Mouse (Mus musculus) hindbrain, embryonic 10.5 days (tissue): ENCODE measurements around the gene Pbx4. TPM values are rescaled to one million over a fixed set of nuclear protein-coding genes. Genes with fewer than 3 reads are reported as not detected.

ENCODE experiments used
- DNase-seq: peaks from one replicate; pipeline ENCODE4 v3.0.0-alpha.2; 2017; ENCODE audit warnings: low spot score
- H3K27ac ChIP-seq: fragments of 300-500 bp; sonication (generic); 2 replicates; pipeline ENCODE4 v1.5.1; 2016; ENCODE audit warnings: mild to moderate bottlenecking, moderate library complexity
- H3K27me3 ChIP-seq: fragments of 300-500 bp; sonication (generic); 2 replicates; pipeline ENCODE4 v1.6.1; 2016; ENCODE audit warnings: mild to moderate bottlenecking; ENCODE audit not compliant: poor library complexity, insufficient read depth, severe bottlenecking
- H3K36me3 ChIP-seq: fragments of 300-500 bp; sonication (generic); 2 replicates; pipeline ENCODE4 v1.6.1; 2016; ENCODE audit warnings: mild to moderate bottlenecking, moderate library complexity
- H3K4me1 ChIP-seq: fragments of 300-500 bp; sonication (generic); replicated peaks from 2 replicates; pipeline ENCODE4 v1.6.1; 2016; ENCODE audit warnings: mild to moderate bottlenecking
- H3K4me3 ChIP-seq: fragments of 300-500 bp; sonication (generic); 2 replicates; pipeline ENCODE4 v1.5.1; 2016; ENCODE audit warnings: mild to moderate bottlenecking, moderate library complexity
- H3K9me3 ChIP-seq: fragments of 300-500 bp; sonication (generic); 2 replicates; pipeline ENCODE4 v1.6.1; 2016; ENCODE audit warnings: mild to moderate bottlenecking, moderate library complexity
- WGBS: fragments of 180-500 bp; shearing (Covaris S2); methylation state at CpG from one replicate; pipeline ENCODE4 v1.1.7; 2016; 5-methylcytosine and 5-hydroxymethylcytosine counted together
- polyA plus RNA-seq: library from polyadenylated mRNA; unstranded; fragments of >200 nt; fragmentation: Nextera tagmentation; extraction: Ambion mirVana; gene quantifications from 2 replicates; pipeline ENCODE4 v1.2.1, GENCODE M21; 2016

Gene Pbx4
- polyA plus RNA-seq, 1 experiment from 2014 or later: 49.9 TPM

DNA sequence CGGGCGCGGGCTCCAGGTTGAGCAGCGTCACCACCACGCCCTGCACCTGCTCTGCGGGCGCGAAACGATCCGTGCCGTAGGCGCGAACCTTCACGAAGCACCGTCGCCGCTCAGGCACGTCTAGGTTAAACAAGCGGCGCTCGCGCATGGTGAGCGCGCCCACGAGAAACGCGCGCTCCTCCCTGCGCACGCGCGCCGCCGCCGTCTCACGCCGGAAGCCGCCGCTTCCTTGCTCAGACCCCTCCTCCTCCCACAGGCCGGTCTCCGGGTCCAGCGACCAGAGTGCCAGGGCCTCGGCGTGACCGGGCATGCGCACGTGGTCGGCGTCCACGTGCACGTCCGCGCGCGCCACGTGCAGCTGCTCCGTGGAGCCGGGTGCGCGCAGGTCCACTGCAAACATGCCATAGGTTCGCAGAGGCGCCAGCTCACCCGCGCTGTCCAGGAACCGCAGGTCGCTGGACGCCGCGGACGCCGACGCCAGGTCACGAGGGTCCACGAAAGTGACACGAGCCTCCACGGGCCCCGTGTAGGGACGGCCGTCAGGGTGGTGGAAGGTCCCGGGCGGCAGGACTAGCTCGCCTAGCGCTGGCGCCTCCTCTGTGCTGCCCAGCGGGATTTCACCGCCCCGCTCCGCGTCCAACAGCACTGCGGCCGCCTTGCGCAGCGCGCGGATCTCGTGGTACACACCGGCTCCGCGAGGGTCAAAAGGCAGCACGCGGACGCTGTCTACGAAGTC, 49.9 kb downstream of the Pbx4 start:
- Histone ChIP-seq H3K4me3 (peak overlapping the region; percentile 47), H3K4me1 (peaks cover 35% of the 10 kb centered on the region), H3K27ac (peak overlapping the region; percentile 56; the same call in 1 of the 2 replicates), H3K9me3 (no peaks in the 10 kb centered on the region), H3K36me3 (no peaks in the 10 kb centered on the region), H3K27me3 (peaks cover 100% of the 10 kb centered on the region)
- WGBS: 6% methylated on average over 103 of the region's 103 CpGs
- peak; percentile 57 for DNase-seq

DNA sequence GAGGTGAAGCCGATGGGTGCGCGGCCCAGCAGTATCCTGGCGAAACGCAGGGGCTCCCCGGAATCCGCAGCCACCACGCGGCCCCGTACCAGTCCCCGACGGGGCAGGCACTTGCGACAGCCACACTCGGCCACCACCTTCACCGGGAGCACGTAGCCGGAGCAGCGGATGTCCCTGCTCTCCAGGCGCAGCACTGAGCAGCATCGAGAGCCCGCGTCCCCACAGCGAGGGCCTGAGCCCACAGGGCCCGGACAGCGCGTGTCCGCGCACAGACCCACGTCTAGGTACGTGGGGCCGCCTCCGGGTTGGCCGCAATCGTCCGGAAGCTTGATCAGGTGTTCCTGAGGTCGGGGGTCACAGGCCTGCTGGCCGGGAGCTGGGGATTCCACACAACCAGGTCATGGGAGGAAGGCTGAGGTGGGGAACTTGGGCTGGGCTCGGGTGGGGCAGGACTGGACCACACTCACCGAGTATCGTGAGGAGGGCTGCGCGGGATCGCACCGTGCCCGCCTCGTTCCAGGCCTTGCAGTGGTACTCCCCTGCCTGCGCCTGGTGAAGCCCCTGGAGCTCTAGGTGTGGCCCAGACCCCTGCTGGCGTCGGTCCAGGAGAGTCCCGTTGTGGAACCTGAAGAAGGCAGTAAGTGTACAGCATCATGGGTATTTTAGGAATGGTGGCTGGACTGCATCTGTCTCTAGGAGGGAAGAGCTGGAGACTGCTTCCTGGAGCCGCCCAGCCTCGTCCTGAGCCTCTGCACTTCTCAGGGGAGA, 50.7 kb downstream of the Pbx4 start:
- H3K4me3 ChIP-seq: peak overlapping the region; percentile 47
- DNase-seq: no peak
- H3K36me3 ChIP-seq: no peaks in the 10 kb centered on the region
- H3K27me3 ChIP-seq: peaks cover 100% of the 10 kb centered on the region
- 12% methylated on average over 52 of the region's 52 CpGs for WGBS
- peaks cover 43% of the 10 kb centered on the region for H3K4me1 ChIP-seq
- no peaks in the 10 kb centered on the region for H3K9me3 ChIP-seq
- no peak overlapping the region for H3K27ac ChIP-seq

DNA sequence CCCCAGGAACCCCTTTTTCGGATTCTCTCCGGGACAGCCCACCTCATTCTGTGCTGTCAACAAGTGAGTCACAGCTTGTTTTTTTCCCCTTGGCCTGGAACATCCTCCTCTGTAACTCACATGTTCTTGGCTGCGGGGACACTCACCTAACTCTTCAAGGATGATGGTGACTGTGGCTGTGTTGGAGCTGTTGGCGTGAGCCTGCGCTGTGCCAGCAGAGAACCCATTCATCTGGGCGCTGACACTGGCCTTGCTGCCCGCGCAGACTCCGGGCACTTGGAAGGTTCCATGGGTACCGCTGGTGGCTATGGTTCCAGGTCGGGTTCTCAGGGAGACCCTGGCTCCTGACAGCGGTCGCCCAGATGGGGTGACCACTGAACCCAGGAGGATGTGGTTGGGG, 51.9 kb downstream of the Pbx4 start:
- WGBS: 56% methylated on average over 13 of the region's 13 CpGs
- peaks cover 54% of the 10 kb centered on the region for H3K4me1 ChIP-seq
- no peak overlapping the region for H3K27ac ChIP-seq
- DNase-seq: no peak
- H3K27me3 ChIP-seq: peaks cover 100% of the 10 kb centered on the region
- no peaks in the 10 kb centered on the region for H3K9me3 ChIP-seq
- H3K4me3 ChIP-seq: no peak overlapping the region
- no peaks in the 10 kb centered on the region for H3K36me3 ChIP-seq

DNA sequence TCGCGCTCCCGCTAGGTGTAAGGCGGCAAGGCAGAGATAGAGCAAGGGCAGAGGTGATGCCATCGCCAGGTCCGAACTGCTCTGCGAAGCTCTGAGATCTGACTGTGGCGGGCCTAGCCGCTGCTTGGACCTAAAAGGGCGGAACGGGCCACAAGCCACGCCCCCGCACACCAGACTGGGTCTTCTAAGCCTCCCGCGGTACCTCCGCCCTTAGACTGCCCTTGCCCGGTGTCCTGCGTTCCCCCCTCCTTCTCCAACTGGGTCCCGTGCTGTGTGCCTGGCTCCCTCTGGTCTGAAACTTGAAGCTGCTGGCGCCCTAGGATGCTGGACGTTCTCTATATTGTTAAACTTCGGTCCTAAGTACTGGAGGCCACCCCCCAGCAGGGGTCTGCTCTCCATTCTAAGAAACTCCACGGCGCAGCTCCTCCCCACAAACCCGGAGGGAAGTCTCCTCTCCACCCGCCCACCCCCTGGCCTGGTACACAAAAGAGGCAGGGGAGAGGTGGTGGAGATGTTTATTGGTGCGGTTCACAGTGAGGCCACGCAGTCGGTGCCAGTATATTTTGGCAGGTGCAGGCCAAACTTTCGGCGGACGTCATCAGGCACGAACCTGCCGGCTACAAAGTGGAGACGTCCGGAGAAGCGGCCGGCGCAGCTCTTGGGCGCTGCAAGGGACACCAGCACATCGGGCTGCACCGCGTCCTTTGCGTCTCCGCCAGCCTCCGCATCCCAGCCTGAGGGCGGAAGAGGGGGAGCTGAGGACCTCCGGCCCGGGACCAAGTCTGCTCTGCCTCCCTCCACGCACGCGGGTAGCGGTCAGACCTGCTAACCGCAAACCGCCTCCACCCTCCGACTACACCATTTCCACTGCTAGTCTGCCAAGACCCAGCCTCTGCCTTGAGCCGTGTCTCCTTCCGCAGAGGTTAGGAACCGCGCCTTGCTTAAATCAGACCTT, 55.3 kb downstream of the Pbx4 start, which contains the start of gene Cilp2:
Cilp2 (minus strand) TSS at position 399 of the 955 bp plus-strand sequence.
- peak within 1 kb of the TSS; percentile 41 for H3K4me3 ChIP-seq
- peaks cover 62% of the 10 kb centered on the region for H3K4me1 ChIP-seq
- H3K27me3 ChIP-seq: peaks cover 99% of the 10 kb centered on the region
- DNase-seq: peak; percentile 56
- under 1% methylated on average over 60 of the region's 60 CpGs for WGBS
- peaks cover 7% of the 10 kb centered on the region; the same call in 1 of the 2 replicates for H3K36me3 ChIP-seq
- no peak within 1 kb of the TSS for H3K27ac ChIP-seq
- no peaks in the 10 kb centered on the region for H3K9me3 ChIP-seq

DNA sequence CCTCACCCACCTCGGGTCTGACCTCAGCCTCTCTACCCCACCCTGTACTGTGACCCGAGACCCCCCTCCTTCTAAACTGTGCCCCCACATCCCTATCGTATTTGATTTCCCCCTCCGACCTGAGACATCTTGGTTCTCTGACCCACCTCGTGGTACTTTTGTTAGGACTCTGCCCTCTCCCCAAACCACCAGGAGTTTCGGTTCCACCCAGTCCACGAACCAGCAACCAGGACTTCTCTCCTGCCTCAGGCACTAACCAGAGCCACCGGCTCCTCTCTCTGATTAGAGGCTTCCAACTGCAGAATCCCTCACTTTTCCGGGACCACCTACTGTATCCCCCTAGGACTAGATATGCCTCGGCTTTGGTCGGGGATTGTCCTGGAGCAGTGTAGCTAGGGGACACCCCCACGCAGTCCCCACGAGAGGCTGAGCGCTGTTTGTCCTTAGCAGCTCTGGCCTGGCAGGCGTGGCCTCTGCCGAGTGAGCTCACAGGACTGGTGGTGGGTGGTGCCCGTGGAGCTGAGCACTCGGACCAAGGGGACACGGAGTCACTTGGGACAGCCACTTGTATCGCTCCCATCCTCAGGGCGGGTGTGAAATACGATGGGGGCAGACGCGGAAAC, 56.1 kb downstream of the Pbx4 start:
- Histone ChIP-seq H3K27ac (no peak overlapping the region), H3K9me3 (no peaks in the 10 kb centered on the region), H3K4me1 (peaks cover 62% of the 10 kb centered on the region), H3K4me3 (peak overlapping the region; percentile 41), H3K36me3 (peaks cover 15% of the 10 kb centered on the region), H3K27me3 (peaks cover 91% of the 10 kb centered on the region)
- peak; percentile 37 for DNase-seq
- 6% methylated on average over 24 of the region's 24 CpGs for WGBS

DNA sequence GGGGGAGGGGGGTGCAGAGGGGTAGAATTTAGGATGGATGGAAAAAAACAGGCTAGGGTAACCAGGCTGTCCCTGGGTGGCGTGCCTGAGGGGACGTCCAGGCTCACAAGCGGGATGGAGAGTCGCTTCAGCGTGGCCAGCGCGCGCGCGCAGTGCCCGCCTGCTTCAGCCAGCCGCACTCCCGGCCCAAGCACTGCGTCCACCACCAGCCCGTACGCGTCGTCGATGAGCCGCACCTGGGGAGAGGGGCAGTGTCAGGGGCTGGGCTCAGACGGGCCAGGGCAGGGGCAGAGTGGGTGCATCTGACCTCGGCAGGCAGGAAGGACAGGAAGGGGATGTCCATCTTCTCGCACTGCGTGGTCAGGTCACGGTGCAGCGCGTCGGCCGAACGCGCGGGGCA, 56.6 kb downstream of the Pbx4 start:
- 5% methylated on average over 32 of the region's 32 CpGs for WGBS

DNA sequence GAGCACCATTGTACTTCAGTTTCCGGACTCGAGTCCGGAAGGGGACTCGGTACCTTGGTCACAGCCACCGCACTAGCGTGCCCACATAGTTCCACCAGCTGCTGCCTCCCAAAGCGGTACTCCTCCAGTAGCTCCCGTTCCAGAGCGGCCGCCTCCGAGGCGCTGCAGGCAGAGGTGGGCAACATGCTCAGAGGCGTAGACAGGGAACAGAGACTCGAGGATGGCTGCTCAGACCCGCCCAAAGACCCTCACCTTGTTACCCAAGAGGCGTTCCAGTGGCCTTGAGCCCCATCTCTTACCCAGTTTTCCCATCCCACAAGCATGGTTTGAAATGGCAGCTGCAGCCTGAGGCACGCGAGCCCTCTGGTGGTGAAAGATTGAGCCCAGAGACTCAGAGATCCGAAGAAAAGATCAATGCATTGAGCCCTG, 58.5 kb downstream of the Pbx4 start:
- Histone ChIP-seq H3K4me3 (peak overlapping the region; percentile 16; the same call in 1 of the 2 replicates), H3K4me1 (peaks cover 86% of the 10 kb centered on the region), H3K27ac (0 out of 2 replicates have a peak overlapping the region, but pooled peaks have one; percentile 18), H3K36me3 (peaks cover 38% of the 10 kb centered on the region), H3K9me3 (no peaks in the 10 kb centered on the region), H3K27me3 (peaks cover 66% of the 10 kb centered on the region)
- 31% methylated on average over 19 of the region's 19 CpGs for WGBS
- DNase-seq: peak; percentile 70

More for the DNA sequence above, 56.6 kb downstream of the Pbx4 start:
- Histone ChIP-seq H3K4me3 (peak overlapping the region; percentile 38), H3K9me3 (no peaks in the 10 kb centered on the region), H3K36me3 (peaks cover 20% of the 10 kb centered on the region), H3K27ac (no peak overlapping the region), H3K4me1 (peaks cover 67% of the 10 kb centered on the region), H3K27me3 (peaks cover 85% of the 10 kb centered on the region)
- peak; percentile 34 for DNase-seq

DNA sequence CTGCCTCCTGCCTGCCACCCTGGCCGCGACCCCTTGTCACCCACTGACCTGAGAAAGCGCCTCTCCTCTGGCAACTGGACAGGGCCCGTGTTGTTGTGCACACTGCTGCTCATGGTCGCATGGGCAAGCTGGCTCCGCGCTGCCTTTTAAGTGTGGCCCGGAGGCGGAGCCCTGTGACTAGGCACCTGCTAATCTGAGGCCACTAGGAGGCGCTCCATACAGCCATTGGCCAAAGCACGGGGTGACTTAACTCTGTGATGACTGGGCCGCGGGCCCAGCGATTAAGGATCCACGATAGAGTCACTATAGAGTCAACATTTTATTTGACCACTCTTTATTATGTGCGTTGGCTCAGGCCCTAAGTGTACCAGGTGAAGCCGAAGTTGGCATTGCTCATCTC, 61.6 kb downstream of the Pbx4 start:
- WGBS: 40% methylated on average over 17 of the region's 17 CpGs

DNA sequence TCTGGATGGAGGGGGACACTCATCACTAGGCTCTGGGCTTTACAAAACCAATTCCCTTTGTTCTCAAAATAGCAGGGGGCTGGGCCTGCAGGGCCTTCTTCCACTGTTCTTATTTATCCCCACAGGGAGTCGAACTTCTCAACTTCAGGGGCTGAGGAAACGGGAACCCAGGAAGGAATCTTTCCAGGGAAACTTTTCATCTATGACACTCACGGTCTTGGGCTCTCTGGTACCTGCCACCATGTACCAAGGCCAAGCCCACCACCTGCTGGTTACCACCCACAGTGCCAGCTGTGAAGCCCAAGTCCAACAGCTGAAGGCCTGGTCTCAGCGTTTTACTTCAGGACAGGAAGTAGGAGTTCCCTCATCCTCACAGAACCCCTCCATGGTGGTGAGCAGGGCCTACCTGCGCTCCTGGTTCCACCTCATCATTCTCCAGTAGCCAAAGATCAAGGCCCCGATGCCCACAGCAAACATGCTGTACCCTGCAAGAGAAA, 62.6 kb downstream of the Pbx4 start:
- H3K36me3 ChIP-seq: peaks cover 77% of the 10 kb centered on the region
- 50% methylated on average over 6 of the region's 6 CpGs for WGBS
- no peak for DNase-seq

More for the DNA sequence above, 61.6 kb downstream of the Pbx4 start:
- H3K4me3 ChIP-seq: no peak overlapping the region
- peaks cover 67% of the 10 kb centered on the region for H3K36me3 ChIP-seq
- peak; percentile 75 for DNase-seq
- H3K27me3 ChIP-seq: peaks cover 36% of the 10 kb centered on the region
- peaks cover 84% of the 10 kb centered on the region for H3K4me1 ChIP-seq
- H3K9me3 ChIP-seq: no peaks in the 10 kb centered on the region
- no peak overlapping the region for H3K27ac ChIP-seq

DNA sequence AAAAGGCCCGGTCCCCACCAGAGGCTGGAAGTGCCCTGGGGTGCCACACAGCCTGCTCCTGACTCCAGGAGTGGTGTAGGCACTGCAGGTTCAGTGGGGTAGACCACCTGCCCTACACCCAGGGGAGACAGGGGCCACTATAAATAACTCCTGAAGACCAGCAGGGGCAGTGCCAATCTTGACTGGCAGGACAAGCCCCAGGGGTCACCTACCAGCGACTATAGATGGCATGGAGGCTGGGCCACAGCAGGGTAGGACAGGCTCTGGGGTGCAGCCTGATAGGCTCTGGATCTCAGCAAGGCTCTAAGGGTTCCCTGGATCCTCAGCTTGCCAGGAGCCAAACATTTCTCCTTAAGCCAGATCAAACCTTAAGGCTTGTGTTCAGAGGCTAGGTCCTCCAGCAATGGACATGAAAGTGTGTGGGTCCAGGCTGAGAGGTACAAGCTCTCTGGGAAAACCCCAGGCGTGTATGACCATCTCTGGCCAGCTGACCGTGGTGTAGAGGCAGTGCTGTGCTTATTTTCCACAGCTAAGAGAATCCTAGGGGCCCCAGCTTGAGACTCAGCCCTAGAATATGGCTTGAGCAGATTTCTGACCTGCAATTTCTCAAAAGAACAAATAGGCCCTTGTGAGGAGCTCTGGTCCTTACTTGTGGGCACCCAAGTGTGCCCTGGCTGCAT, 63.6 kb downstream of the Pbx4 start:
- Histone ChIP-seq H3K36me3 (peaks cover 76% of the 10 kb centered on the region), H3K4me1 (peaks cover 91% of the 10 kb centered on the region), H3K27ac (no peak overlapping the region), H3K9me3 (no peaks in the 10 kb centered on the region), H3K27me3 (peaks cover 15% of the 10 kb centered on the region), H3K4me3 (no peak overlapping the region)
- DNase-seq: no peak
- WGBS: 74% methylated on average over 4 of the region's 4 CpGs

More for the DNA sequence above, 62.6 kb downstream of the Pbx4 start:
- Histone ChIP-seq H3K9me3 (no peaks in the 10 kb centered on the region), H3K4me1 (peaks cover 84% of the 10 kb centered on the region), H3K4me3 (no peak overlapping the region), H3K27ac (no peak overlapping the region), H3K27me3 (peaks cover 25% of the 10 kb centered on the region)

DNA sequence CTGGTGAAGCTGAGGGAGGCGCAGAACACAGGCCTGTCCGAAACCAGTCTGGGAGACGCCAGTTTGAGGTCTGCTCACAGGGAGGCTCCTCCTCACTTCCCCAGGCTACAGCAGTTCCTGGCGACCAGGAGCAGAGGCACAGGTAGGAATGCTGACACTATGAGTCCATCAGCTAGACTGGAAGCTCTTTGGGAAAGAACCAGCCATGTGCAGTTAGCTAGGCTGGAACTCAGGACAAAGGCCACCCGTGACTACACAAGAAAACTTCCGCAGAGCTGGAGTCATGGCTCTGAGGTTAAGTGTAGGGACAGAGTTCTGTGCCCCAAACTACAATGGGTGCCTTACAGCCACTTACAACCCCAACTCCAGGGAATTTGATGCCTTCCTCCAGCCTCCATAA, 65.6 kb downstream of the Pbx4 start:
- peaks cover 69% of the 10 kb centered on the region for H3K36me3 ChIP-seq
- H3K27ac ChIP-seq: no peak overlapping the region
- no peak overlapping the region for H3K4me3 ChIP-seq
- no peaks in the 10 kb centered on the region for H3K27me3 ChIP-seq
- 87% methylated on average over 6 of the region's 6 CpGs for WGBS
- peaks cover 86% of the 10 kb centered on the region for H3K4me1 ChIP-seq
- no peak for DNase-seq
- no peaks in the 10 kb centered on the region for H3K9me3 ChIP-seq
